Mouse (Mus musculus) frontal cortex, adult 2 months (tissue): ENCODE measurements around the gene Efna2. TPM values are rescaled to one million over a fixed set of nuclear protein-coding genes. Genes with fewer than 3 reads are reported as not detected.

Experiments
- DNase-seq, 2 experiments: peaks; one replicate each; pipeline ENCODE4 v3.0.0; 2022; ENCODE audit warnings: low spot score in 1 of 2; ENCODE audit errors: extremely low spot score in 1 of 2
- polyA plus RNA-seq: library from polyadenylated mRNA; depleted of rRNA; stranded (reverse); fragments of >200 nt; gene quantifications from 2 replicates; pipeline ENCODE4 v1.2.3, GENCODE M21; 2012; rRNA removed

Gene Efna2
- polyA plus RNA-seq, result 8.2 and 10.2 TPM in 2 replicates

DNA sequence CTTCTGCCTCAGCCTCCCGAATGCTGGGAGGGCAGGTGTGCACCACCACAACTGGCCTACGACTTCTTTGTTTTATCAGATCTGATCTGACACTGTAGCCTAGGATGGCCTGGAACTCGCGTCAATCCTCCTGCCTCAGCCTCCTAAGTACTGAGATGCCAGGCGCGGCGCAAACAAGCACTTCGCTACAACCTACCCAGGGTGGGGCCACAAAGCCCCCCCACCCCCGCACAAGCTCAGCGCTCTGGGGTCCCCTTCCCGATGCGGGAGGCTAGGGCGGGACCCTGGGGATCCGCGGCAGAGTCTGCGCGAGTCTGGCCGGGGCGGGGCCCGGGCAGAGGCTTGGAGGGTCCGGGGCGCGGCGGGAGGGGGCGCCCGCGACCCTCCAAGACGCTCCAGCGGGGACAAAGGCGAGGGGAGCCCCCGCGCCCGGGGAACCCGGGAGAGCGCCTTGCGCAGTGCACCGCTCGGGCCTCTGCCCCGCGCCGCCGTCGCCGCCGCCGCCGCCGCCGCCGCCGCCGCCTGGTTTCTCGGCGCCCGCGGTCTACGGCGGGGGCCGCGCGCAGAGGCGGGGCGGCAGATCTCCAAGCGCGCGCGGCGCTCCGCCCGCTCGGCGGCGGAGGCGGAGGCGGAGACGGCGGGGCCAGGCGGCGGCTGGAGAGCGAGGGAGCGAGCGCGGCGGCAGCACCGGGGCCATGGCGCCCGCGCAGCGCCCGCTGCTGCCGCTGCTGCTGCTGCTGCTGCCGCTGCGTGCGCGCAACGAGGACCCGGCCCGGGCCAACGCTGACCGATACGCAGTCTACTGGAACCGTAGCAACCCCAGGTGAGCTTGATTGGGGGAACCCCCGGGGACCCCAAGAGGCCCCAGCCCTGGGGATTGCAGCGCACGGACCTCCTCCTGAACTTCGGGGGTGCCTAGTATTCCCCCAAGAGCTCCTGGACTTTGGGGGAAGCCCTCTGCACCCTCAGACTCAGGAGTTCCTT lies at the start of gene Efna2:
Efna2 (plus strand) TSS at position 415 of the 984 bp plus-strand sequence.
- DNase-seq, result no peak

DNA sequence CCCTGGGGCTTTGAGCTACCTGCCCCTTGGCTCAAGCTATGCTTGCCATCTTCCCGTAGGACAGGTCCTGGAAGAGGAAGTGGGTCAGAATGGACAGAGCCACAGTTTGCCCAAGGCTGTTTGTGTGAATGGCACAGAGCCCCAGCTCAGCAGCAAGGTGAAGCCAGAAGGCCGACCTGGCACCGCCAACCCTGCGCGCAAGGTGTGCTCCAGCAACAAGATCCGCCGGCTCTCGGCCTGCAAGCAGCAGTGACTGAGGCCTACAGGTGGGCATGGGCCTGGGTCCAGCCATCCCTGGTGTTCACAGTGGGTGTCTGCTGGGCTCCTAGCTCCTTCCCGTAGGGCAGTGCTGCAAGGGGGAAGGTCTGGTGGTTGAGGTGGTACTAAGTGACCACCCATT lies 49.4 kb upstream of the Efna2 start:
- no peak for DNase-seq

DNA sequence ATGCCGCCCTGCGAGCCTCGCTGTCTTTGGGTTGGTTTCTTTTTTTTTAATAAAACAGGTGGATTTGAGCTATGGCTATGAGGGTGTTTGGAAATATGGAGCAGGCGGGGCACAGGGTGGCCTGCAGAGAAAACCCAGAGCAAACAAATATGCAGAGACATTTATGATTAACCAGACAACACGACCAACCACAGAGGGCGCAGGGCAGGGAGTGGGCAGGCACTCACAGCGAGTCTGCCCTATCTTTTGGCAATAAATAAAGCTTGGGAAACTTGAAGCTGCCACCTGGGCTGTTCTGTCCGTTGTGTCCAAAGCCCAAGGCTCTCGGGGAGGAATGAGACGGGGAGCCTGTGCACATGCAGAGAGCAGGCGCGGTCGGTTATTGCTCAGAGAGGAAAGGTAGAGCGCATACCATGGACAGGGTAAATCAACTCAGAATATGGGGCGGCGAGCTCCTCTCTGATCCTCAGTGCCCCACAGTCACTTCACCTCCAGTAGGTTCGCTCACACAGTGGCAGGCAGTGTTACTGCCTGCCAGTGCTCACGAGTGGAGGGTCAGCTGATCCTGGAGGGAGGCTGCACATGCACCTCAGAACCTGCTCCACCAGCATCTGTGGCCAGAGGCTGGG lies 48.8 kb upstream of the Efna2 start:
- peak in 1 of 2 experiments; percentile 28 for DNase-seq

- DNase-seq, result peak in 1 of 2 experiments; percentile 66
Observed at GRCm38 (mm10) chr10:80131316-80131951, 47.8 kb upstream of the Efna2 start.

DNA sequence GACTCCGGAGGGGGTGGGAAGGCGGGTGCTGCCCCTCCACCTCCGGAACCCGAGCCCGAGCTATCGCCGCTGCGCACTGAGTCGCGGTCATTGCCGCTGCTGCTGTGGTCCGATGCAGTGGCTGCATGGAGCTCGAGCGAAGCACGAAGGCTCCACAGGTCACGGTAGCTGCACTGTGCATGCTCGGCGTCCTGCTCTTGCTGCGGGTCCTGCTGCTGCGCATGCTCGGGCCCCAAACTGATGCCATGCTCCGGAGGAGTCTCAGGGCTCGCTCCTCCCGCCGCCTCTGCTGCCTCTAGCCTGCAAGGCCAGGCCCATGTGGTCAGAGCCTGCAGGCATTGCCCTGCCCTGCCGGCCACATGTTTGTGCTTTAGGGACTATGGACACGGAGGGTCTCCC lies 47.3 kb upstream of the Efna2 start:
- DNase-seq, result no peak

- DNase-seq, result no peak
Observed at GRCm38 (mm10) chr10:80133226-80133849, 45.9 kb upstream of the Efna2 start.

GRCm38 (mm10) chr10:80134421-80134820 lies 44.9 kb upstream of the Efna2 start:
- no peak for DNase-seq

GRCm38 (mm10) chr10:80135161-80135560 lies 44.1 kb upstream of the Efna2 start:
- DNase-seq, result no peak

DNA sequence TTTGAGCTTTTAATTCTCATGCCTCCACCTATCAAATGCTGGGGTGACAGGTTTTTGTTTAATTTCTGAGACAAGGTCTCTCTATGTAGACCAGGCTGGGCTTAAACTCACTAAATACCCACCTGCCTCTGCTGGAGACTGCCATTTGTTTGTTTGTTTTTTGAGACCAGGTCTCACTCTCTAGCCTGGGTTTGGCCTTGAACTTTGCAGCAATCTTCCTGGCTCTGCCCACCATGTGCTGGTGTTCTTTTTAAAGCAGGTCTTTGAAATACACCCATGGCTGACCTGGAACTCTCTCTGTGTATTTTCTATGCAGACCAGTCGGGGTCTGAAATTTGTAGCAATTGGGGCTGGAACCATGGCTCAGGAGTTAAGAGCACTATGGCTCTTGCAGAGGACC lies 43.6 kb upstream of the Efna2 start:
- no peak for DNase-seq

- no peak for DNase-seq
Observed at GRCm38 (mm10) chr10:80136179-80136951, 42.9 kb upstream of the Efna2 start.

- DNase-seq, result peak in 1 of 2 experiments; percentile 71
Observed at GRCm38 (mm10) chr10:80136952-80137625, 42.2 kb upstream of the Efna2 start.

GRCm38 (mm10) chr10:80137626-80138552 lies 41.4 kb upstream of the Efna2 start:
- DNase-seq, result peak in 1 of 2 experiments; percentile 69

DNA sequence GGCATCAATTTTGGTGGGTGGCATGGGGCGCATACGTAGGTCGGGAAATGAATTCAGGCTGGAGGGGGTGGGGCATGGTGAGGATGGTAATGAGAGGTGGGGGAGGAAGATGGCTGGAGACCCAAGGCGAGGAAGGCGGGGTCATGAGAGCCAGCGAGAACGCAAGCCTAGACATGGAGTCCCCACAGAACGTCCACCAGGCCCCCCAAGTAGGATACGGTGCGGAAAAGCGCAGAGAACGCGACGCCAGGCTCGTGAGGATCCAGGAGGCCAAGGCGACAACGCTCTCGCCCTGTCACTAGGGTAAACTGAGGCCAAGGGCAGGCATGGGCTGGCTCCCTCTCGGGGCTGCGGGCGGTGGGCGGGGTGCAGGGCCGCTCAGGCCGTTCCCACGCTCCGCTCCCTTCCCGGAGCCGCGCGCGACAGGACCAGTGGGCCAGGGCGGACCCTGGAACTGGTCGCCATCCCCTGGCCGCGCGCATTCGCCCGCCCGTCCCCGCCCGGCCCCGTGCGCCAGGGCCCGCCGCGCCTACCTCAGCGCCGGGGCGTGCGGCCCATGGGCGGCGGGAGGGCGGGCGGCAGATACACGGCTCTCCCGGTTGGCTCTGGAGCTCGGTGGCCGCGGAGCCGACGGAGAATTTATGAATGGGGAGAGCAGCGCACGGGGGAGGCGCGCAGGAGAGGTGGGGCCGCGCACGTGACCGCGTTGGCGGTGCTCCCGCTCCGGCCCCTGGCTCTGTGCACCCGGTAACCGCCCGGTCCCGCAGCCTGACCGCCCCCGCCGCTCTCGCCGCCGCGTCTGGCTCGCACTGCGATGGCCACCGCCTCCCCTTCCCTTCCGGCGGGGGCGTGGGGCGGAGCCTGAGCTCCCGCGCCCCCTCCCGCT lies 40.5 kb upstream of the Efna2 start, which contains the start of gene Atp5d:
Atp5d (plus strand) TSS at position 80 of the 886 bp plus-strand sequence.
- DNase-seq, result peak in 1 of 2 experiments; percentile 82

- DNase-seq, result no peak
Observed at GRCm38 (mm10) chr10:80139439-80139775, 39.9 kb upstream of the Efna2 start.

DNA sequence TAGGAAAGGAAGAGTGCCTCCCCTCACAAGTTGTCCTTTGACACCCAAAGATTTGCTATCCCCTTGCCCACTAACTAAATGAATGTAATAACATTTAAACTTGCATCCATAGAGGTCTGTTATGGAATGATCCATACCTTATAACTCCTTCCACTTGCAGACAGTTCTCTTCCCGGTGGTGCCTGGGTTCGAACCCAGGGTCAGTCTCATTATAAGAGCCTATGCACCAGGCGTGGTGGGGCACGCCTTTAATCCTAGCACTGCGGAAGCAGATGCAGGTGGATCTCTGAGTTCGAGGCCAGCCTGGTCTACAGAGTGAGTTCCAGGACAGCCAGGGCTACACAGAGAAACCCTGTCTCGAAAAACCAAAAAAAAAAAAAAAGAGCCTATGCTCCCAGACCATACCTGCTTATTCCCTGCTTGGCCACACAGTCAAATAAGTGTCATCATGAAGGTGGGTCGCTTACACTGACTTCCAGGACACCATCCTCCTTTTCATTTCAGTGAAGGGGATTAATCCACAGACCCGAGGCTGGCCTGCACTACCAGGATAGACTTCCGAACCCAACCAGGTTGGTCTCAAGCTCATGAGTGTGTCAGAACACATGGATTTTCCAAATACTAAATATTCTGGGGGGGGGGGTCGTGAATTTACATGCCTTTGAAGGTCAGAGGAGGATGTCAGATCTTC lies 39.2 kb upstream of the Efna2 start:
- no peak for DNase-seq

DNA sequence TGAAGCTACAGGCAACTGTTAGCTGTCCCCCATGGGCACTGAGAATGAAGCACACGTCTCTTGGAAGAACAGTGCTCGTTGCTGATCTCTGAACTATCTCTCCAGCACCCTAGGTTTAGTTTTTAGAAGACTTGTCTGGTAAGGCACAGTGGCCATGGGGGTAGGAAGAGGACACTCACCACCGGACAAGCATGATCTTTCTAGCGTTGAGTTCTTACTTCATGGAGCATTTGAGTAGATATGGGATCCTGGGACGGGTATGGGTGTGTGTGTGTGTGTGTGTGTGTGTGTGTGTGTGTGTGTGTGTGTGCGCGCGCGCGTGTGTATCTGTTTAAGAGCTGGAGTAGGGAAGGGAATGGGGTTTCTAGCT lies 38.6 kb upstream of the Efna2 start, which contains the start of gene Cbarp:
Cbarp (minus strand) TSS at position 170 of the 370 bp plus-strand sequence.
- no peak for DNase-seq

DNA sequence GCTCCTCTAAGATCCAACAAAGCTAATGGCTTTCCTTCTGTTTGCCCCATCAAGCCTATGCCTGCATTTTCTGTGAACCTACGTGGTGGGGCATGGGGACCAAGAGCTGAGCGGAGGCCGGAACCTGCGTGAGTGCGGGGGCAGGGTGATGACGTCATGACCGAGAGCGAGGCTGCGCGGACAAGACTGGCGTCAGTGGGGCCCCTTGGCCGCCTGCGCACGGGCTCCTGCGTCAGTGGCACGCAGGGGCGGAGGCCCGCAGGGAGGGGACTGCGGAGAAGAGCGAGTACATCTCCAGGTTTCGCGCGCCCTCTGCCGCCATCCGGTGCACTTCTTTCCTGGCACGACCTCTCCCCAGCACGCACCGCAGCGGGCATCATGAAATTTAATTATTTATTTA lies 38.0 kb upstream of the Efna2 start:
- DNase-seq, result peak; percentile 94 to 98
